Mouse (Mus musculus) heart, postnatal 0 days (tissue): Measurements from ENCODE around the gene Fam221b. TPM values are rescaled to one million over a fixed set of nuclear protein-coding genes. Genes with fewer than 3 reads are reported as not detected.
A peak's percentile ranks its signal among the peaks of the same experiment; 100 is the strongest.

Experiments used
- ATAC-seq: fragments of 200-750 bp; cut with Nextera tagmentation; 2 replicates; pipeline ENCODE4 v1.8.0; 2017; ENCODE audit warnings: low read depth, moderate number of reproducible peaks, moderate library complexity; ENCODE audit not compliant: insufficient read depth
- DNase-seq: peaks from one replicate; pipeline ENCODE4 v3.0.0-alpha.2; 2016; ENCODE audit warnings: low spot score
- H3K27ac ChIP-seq: fragments of 300-500 bp; sonication (generic); 2 replicates; pipeline ENCODE4 v1.5.1; 2014; ENCODE audit warnings: low read depth, mild to moderate bottlenecking
- H3K27me3 ChIP-seq: fragments of 300-500 bp; sonication (generic); 2 replicates; pipeline ENCODE4 v1.6.1; 2014; ENCODE audit warnings: low read length, mixed read lengths; ENCODE audit not compliant: control insufficient read depth, insufficient read depth
- H3K36me3 ChIP-seq: fragments of 300-500 bp; sonication (generic); replicated peaks from 2 replicates; pipeline ENCODE4 v1.6.1; 2014; ENCODE audit warnings: low read length, mixed read lengths; ENCODE audit not compliant: control insufficient read depth, insufficient read depth
- H3K4me1 ChIP-seq: fragments of 300-500 bp; sonication (generic); 2 replicates; pipeline ENCODE4 v1.6.1; 2014; ENCODE audit warnings: antibody characterized with exemption; ENCODE audit not compliant: control insufficient read depth, insufficient read depth
- H3K4me2 ChIP-seq: fragments of 300-500 bp; sonication (generic); 2 replicates; pipeline ENCODE4 v1.6.1; 2014; ENCODE audit warnings: low read depth, mild to moderate bottlenecking, low read length, moderate library complexity
- H3K4me3 ChIP-seq: fragments of 300-500 bp; sonication (generic); 2 replicates; pipeline ENCODE4 v1.5.1; 2014; ENCODE audit warnings: low read depth, low read length
- H3K9ac ChIP-seq: fragments of 300-500 bp; sonication (generic); replicated peaks from 2 replicates; pipeline ENCODE4 v1.6.1; 2014; ENCODE audit warnings: low read depth, low read length, mixed read lengths
- H3K9me3 ChIP-seq: fragments of 300-500 bp; sonication (generic); replicated peaks from 2 replicates; pipeline ENCODE4 v1.6.1; 2016; ENCODE audit warnings: low read length; ENCODE audit not compliant: control insufficient read depth
- CTCF ChIP-seq: IDR thresholded peaks from 2 replicates; pipeline ENCODE4 v1.5.1; 2016; ENCODE audit warnings: antibody characterized with exemption, control low read depth, low read depth
- EP300 ChIP-seq: IDR thresholded peaks from 2 replicates; pipeline ENCODE4 v1.6.1; 2016; ENCODE audit warnings: antibody characterized with exemption, low read depth
- WGBS: fragments of 180-500 bp; shearing (Covaris S2); extraction: QIAGEN DNeasy Blood & Tissue Kit; methylation state at CpG from one replicate; pipeline ENCODE4 v1.1.7; 2014; 5-methylcytosine and 5-hydroxymethylcytosine counted together
- polyA plus RNA-seq: library from polyadenylated mRNA; unstranded; fragments of >200 nt; fragmentation: Nextera tagmentation; extraction: Ambion mirVana; gene quantifications from 2 replicates; pipeline ENCODE4 v1.2.1, GENCODE M21; 2015
- total RNA-seq: library from RNA; depleted of rRNA; stranded (reverse); fragments of >200 nt; gene quantifications from 2 replicates; pipeline ENCODE4 v1.2.3, GENCODE M21; 2014; ENCODE audit warnings: low replicate concordance

Fam221b gene
- total and polyA plus RNA-seq, 2 experiments from 2014 or later = 4.0 TPM; not detected in 1

- Histone ChIP-seq H3K4me3 (no peak overlapping the region), H3K9ac (no peak overlapping the region), H3K27me3 (no peaks in the 10 kb centered on the region), H3K27ac (no peak overlapping the region), H3K9me3 (peaks cover 7% of the 10 kb centered on the region), H3K36me3 (peaks cover 14% of the 10 kb centered on the region), H3K4me1 (peaks cover 8% of the 10 kb centered on the region), H3K4me2 (no peak overlapping the region)
- TF ChIP-seq CTCF (no peak), EP300 (no peak)
- WGBS = 84% methylated on average over 4 of the region's 4 CpGs
- ATAC-seq (no peak), DNase-seq (no peak)
Observed at GRCm38 (mm10) chr4:43652726-43653125, 16.2 kb downstream of the Fam221b start.

GRCm38 (mm10) chr4:43649783-43650182 lies 19.2 kb downstream of the Fam221b start:
- Histone ChIP-seq H3K4me1 (0 out of 2 replicates have a peak, but pooled peaks cover 3% of the 10 kb centered on the region), H3K9me3 (peaks cover 7% of the 10 kb centered on the region), H3K4me3 (no peak overlapping the region), H3K36me3 (peaks cover 22% of the 10 kb centered on the region), H3K27ac (no peak overlapping the region), H3K27me3 (no peaks in the 10 kb centered on the region), H3K9ac (no peak overlapping the region), H3K4me2 (no peak overlapping the region)
- WGBS = 90% methylated on average over 3 of the region's 3 CpGs
- ATAC-seq = no peak
- no peak for DNase-seq
- TF ChIP-seq EP300 (no peak), CTCF (peak; percentile 17; the same call in 1 of the 2 replicates)

- no peaks in the 10 kb centered on the region for H3K27me3 ChIP-seq
- TF ChIP-seq EP300 (no peak), CTCF (no peak)
- H3K4me3 ChIP-seq = no peak overlapping the region
- DNase-seq (no peak), ATAC-seq (no peak)
- H3K4me2 ChIP-seq = no peak overlapping the region
- no peak overlapping the region for H3K27ac ChIP-seq
- 77% methylated on average over 6 of the region's 6 CpGs for WGBS
- H3K36me3 ChIP-seq = peaks cover 25% of the 10 kb centered on the region
- H3K4me1 ChIP-seq = no peaks in the 10 kb centered on the region
- no peak overlapping the region for H3K9ac ChIP-seq
- no peaks in the 10 kb centered on the region for H3K9me3 ChIP-seq
Observed at GRCm38 (mm10) chr4:43640491-43640890, 28.5 kb downstream of the Fam221b start.

- Histone ChIP-seq H3K4me1 (0 out of 2 replicates have a peak, but pooled peaks cover 4% of the 10 kb centered on the region), H3K4me2 (no peak overlapping the region), H3K27me3 (no peaks in the 10 kb centered on the region), H3K27ac (no peak overlapping the region), H3K36me3 (peaks cover 25% of the 10 kb centered on the region), H3K4me3 (no peak overlapping the region), H3K9me3 (no peaks in the 10 kb centered on the region), H3K9ac (no peak overlapping the region)
- no peak for TF ChIP-seq EP300
- no peak for TF ChIP-seq CTCF
- ATAC-seq (no peak), DNase-seq (no peak)
- 79% methylated on average over 9 of the region's 9 CpGs for WGBS
Observed at GRCm38 (mm10) chr4:43640076-43640475, 28.9 kb downstream of the Fam221b start.

GRCm38 (mm10) chr4:43636751-43637150 lies 32.2 kb downstream of the Fam221b start:
- 82% methylated on average over 6 of the region's 6 CpGs for WGBS
- Histone ChIP-seq H3K36me3 (peaks cover 9% of the 10 kb centered on the region; the same call in 1 of the 2 replicates), H3K9me3 (no peaks in the 10 kb centered on the region), H3K9ac (no peak overlapping the region), H3K27me3 (no peaks in the 10 kb centered on the region), H3K4me1 (peaks cover 15% of the 10 kb centered on the region; the same call in 1 of the 2 replicates), H3K4me2 (no peak overlapping the region), H3K4me3 (no peak overlapping the region), H3K27ac (no peak overlapping the region)
- TF ChIP-seq CTCF (no peak), EP300 (no peak)
- no peak for ATAC-seq
- DNase-seq = no peak
